Mouse (Mus musculus): Measurements from ENCODE around the gene Dspp.

Dspp gene

DNA sequence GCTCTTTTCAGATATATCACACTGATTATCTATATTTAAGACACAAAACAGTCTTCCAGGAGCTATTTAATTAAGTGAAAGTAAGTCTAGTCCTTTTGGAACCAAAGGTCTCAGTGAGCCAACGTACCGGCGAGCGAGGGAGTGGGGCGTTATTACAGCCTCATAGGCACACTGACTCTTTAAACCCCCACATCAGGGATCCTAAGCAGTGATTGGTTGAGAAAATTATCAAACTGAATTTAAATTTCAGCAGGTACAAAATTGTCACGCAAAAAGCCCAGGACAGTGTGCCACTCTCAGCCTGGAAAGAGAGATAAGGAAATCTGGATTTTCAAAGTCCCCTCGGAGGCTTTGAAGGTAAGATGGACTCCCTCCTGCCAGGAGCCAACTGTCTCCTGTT is at the start of gene Dspp:
TSS of gene Dspp (plus strand) at position 301 of the 400 bp plus-strand sequence.
- in situ Hi-C loops (cut with MboI; ENCODE audit: low pct_unique_long_range_greater_than_20kb in 1 of 2, low sequenced_read_pairs in 2 of 2, unreplicated experiment in 1 of 2), result no loop called here

DNA sequence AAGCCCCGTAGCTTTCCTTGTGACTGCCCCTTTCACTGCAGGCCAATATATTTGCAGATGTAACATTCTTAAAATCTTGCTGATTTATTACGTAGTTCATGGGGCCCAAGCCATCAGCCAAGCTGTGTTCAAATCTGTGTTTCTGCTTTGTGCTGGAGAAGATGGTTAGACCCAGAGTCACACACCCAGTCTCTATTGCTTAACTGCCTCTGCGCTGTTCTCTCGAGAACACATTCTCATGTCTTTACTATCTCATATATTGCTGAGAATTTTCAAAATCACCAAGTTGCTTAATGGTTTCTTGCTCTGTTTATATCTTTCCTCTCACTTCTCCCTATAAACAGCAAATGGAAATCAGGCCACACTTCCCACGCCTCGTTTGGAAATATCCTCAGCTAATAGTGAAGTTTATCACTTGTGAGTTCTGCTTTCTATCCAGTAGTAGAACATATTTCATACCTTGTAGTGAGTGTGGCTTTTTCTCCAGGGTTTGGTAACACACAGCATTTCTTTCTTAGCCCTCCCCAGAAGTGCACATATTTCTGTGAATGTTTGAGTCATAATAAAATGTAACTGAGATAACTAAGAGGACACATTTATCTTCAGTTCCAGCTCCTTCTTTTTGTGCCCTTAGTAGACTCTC is 46.4 kb upstream of the Dspp start:
- in situ Hi-C loops (cut with MboI; ENCODE audit: low pct_unique_long_range_greater_than_20kb in 1 of 2, low sequenced_read_pairs in 2 of 2, unreplicated experiment in 1 of 2), result no loop called here

DNA sequence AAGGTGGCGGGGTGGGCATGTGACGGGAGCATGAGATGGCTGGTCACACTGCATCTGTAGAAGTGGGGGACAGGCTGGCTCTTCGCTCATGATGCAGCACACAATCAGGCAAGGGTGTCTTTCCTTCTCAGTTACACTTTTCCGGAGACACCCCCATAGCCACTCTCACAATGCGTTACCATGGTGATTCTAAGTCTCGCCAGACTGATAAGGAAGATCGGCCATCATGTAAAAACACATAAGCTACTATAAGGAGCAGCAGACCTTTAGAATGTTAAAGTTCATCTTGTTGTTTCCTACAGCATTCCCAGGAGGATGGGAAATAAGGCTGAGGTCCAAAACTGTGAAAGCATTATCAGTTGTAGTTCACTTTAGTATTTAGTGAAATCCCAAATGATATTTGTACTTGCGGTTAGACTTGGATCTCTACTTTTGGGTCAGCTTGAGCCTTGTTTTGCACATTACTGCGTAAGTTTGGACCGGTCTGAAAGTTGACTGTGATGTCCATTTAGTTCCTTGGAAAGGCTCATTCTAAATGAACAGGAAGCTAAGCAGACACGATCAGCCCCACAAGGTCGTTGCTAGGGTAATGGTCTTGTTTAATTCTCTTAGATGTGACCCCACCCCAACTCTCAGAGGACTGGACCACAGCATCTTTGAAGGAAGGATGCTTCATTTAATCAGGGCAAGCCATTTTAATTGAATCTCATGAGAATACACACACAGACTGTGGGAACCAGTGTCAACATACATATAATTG is 43.8 kb upstream of the Dspp start:
- in situ Hi-C loops (cut with MboI; ENCODE audit: low pct_unique_long_range_greater_than_20kb in 1 of 2, low sequenced_read_pairs in 2 of 2, unreplicated experiment in 1 of 2), result no loop called here

DNA sequence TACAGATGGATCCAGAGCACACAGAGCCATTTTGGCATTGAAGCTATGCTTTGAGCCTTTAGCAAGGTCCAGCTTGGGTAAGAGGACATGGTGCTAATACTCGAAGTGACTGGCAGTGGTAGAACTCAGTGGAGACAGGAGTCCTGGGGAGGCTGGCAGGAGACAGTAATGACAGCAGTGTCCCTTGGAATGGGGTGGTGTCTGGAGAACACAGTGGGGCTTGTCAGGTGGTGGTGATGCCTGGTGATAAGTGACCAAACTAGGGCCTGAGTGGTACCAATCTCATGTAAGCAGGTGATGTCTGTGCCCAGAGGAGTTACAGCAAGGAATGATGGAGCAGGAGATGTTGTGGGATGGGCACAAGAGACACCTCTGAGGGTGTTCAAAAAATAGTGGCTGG is 43.2 kb upstream of the Dspp start:
- in situ Hi-C loops (cut with MboI; ENCODE audit: low pct_unique_long_range_greater_than_20kb in 1 of 2, low sequenced_read_pairs in 2 of 2, unreplicated experiment in 1 of 2), result no loop called here

DNA sequence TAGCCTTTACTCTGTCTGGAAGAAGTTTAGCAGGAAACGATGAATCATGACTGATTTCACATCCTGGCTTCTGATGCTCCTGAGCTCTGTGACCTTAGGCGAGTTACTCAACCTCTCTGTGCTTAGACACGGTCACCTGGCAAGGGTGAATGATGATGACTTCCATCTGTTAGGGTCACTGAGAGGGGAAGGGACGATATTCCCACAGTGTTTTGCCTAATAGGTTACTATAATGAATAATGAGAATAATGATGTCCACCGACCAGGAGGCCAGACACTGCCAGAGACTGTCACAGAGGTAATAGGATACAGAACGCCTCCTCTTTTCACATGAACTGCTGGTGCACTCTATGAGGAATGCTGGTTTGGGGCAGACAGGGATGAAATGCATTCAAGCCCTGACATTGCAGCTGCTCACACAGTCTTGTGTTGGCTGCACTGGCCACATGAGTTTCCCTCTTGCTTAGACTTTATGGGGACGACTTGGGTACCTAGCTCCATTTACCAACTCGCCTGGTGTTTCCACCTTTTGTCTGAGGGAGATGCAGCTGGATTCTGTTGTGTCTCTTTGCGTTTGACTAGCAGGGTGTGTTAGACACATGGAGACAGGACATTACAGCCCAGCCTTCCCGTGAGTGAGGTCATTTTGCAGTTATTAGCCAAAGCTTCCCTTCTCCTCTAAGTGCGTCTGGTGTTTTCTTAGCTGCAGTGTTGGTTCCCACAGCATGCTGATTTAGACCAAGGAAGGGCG is 42.1 kb upstream of the Dspp start:
- in situ Hi-C loops (cut with MboI; ENCODE audit: low pct_unique_long_range_greater_than_20kb in 1 of 2, low sequenced_read_pairs in 2 of 2, unreplicated experiment in 1 of 2), result no loop called here

DNA sequence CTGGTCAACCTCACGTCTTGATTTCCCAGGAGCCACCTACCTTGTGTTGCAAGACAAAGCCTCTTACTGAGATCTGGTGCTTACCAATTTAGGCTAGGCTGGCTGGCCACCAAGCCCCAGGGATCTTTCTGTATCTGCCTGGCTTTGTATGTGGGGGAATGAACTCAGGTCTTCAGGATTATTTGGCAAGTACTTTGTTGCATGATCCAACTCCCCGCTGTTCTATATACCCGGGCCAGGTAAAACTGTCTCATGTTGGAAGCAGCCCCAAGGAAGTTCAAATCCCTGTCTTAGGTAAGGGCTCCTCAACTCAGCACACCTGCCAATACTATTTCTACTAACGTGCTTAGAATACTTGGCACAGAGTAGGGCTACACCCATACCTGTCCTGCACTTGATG is 39.6 kb upstream of the Dspp start:
- in situ Hi-C loops (cut with MboI; ENCODE audit: low pct_unique_long_range_greater_than_20kb in 1 of 2, low sequenced_read_pairs in 2 of 2, unreplicated experiment in 1 of 2), result no loop called here

DNA sequence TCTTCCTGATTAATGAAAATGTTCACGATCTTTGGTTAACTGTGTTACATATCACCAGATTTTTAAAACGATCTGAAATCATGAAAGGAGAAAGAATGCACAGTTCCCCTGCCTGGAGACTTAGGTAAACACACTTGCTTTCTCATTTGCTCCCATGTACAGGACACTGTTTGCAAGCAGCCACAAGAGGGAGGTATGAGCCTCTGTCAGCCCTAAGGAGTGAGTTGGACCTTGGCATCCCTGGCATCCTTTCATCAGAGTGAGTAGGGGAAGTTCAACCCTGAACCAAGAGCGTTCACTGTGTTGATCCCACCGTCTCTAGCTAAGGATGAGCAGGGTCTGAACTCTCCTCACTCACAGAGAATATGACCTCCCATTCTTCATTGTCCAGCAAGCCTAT is 39.0 kb upstream of the Dspp start:
- in situ Hi-C loops (cut with MboI; ENCODE audit: low pct_unique_long_range_greater_than_20kb in 1 of 2, low sequenced_read_pairs in 2 of 2, unreplicated experiment in 1 of 2), result no loop called here

DNA sequence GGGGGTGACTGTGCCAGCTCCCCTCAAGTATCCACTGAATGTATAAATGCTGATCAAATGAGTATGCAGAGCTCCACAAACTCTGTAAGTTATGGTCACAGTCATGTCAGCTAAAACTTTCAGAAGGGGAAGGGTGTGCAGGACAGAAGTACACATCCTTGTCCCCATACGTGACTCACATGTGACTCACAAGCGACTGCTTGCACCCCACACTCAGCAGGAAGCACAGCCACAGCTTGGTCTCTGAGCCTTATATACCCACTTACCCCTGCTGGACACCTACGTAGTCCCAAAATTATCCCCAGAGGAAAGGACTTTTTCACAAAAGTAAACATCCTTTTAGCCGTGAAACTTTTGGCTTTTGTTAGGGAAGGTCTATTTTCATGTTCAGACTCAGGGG is 36.8 kb upstream of the Dspp start:
- in situ Hi-C loops (cut with MboI; ENCODE audit: low pct_unique_long_range_greater_than_20kb in 1 of 2, low sequenced_read_pairs in 2 of 2, unreplicated experiment in 1 of 2), result no loop called here

DNA sequence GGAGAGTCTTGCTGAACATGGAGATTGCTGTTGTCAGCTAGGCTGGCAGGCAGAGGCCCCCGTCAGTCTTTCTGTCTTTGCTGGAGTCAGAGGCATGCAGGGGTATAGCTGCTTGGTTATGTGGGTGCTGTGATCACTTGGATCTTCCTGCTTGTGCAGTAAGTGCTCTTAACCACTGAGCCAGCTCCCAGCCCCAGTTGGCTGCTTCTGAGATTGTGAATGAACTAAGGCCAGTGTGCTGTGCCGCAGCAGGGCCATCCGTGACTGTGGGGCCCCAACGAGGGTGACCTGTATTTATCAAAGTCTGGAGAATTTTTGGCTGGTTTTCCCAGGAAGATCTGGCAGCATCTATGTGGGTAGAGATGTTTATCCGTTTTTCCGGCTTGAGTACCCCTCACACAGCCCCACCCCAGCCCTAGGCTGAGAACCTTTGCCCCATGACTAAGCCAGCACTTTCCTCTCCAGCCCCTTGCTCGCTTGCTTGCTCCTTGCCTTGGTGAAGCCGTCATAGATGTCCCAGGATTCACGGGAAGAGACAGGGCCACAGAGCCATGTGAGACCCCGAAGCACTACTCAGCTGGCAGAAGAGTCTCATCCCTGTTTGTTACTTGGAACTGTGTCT is 32.5 kb upstream of the Dspp start:
- in situ Hi-C loops (cut with MboI; ENCODE audit: low pct_unique_long_range_greater_than_20kb in 1 of 2, low sequenced_read_pairs in 2 of 2, unreplicated experiment in 1 of 2), result no loop called here

DNA sequence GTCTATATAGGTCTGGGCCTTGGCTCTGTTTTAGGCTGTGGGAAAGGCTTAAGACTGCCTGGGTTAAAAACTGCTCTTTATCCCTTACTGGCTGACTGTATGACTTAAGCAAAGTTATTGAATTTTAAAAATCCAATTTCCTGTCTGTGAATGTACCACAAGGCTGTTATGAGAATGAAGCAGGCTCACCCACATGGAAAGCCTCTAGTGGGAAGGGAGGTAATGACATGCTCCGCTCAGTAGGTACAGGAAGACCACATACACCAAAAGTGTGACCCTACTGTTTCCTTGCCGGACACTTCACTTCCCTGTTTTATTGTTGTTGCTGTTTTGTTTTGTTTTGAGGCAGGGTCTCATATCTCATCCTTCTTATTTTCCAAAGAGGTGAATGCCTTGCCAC is 29.4 kb upstream of the Dspp start:
- in situ Hi-C loops (cut with MboI; ENCODE audit: low pct_unique_long_range_greater_than_20kb in 1 of 2, low sequenced_read_pairs in 2 of 2, unreplicated experiment in 1 of 2), result no loop called here

DNA sequence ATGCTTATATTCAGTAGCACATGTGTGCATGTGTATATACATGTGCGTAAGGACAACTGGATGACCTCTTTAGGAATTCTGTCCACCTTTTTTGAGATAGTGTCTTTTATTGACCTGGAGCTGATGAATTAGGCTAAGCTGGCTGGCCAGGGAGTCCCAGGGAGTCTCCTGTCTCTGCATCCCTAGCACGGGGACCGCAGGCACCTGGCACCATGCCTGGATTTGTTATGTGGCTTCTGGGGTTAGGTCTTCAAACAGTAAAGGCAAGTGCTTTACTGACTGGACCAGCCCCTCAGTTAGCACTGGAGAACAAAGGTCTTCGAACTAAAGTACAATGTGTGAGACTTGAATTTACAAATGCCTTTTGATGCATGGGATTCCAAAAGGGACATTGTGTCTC is 26.5 kb upstream of the Dspp start:
- in situ Hi-C loops (cut with MboI; ENCODE audit: low pct_unique_long_range_greater_than_20kb in 1 of 2, low sequenced_read_pairs in 2 of 2, unreplicated experiment in 1 of 2), result no loop called here

DNA sequence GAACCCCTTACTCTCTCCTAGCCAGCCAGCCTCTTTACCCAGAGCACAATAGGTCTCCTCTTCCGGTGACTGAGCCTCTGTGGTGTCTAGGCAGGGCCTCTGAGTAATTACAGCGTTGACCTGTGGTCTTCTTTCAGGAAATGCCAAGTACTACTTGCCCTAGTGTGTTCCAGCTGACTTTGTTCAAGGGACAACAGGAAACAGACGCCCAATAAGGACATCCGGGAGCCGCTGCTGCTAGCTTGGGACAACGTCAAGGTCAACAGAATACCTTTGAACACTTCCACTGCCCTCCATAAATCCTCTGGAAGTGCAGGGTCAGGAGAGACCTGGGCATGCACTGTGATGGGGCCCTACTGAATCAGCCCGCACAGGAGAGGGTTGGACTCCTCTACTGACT is 21.2 kb upstream of the Dspp start:
- in situ Hi-C loops (cut with MboI; ENCODE audit: low pct_unique_long_range_greater_than_20kb in 1 of 2, low sequenced_read_pairs in 2 of 2, unreplicated experiment in 1 of 2), result no loop called here

DNA sequence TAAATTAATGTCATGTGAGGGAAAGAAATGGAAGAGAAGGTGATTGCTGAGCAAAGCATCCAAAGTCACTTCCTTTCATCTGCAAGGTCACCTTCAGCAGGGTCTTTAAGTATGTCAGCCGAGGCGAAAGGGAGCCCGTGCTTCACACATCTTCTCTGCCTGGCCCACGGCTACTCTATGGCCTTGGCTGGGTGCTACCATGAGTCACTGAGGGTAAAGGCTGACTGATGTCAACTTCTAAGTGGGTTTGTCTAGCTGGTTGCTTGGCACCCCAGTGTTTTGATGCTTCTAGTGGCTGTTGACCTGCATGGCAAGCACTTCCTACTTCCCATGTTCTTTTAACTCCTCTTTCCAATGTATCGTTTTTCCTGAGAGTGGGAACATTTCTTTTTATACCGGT is 20.3 kb upstream of the Dspp start:
- in situ Hi-C loops (cut with MboI; ENCODE audit: low pct_unique_long_range_greater_than_20kb in 1 of 2, low sequenced_read_pairs in 2 of 2, unreplicated experiment in 1 of 2), result no loop called here

DNA sequence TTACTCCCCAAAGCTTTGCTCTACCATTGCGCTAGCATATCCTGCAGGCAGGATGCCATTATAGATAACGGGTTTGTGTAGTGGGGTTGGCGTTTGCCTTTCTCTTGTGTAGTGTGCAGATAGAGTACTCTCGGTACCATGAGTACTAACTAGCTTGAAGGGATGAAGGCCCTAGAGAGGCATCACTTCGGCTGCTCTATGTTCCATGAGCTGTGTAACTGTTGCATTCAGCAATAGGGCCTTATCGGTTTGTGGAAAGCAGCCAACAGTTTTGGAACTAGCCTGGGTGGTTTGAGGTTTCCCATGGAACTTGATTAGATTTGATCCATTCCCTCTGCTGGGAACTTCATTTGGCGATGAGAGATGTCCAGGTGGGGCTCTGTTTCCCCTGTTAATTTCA is 12.8 kb upstream of the Dspp start:
- in situ Hi-C loops (cut with MboI; ENCODE audit: low pct_unique_long_range_greater_than_20kb in 1 of 2, low sequenced_read_pairs in 2 of 2, unreplicated experiment in 1 of 2), result no loop called here

DNA sequence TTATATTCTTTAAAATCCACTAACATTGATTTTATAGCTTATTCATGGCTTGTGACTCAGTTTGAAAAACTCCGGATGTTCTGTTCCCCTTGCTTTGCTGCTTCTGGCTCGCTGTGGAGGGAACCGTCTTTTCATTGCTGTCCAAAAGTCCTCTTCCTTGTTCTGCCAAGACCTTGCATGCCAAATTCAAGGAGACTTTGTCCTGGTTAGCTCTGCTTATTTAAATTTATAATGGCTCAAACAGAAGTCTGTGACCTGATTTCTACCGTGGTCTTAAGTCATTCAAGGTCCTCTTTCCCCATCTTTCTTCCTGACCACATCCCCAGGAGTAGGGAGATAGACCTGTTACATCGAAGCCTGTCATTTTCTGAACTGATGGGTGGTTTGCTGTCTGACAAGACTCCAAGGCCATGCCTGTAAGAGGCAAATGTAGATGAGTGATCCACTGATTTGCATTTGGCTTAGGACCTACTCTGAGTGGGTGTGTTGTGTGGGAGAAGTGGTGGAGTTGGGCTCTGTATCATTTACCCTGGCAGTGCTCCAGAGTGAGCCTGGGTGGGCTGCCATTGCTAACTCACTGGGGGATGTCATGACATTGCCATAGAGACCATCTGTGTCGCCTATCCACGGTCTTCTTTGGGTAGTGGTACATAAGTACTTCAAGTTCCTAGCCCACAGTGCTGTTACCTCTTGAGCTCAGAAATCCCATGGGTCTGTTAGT is 12.0 kb upstream of the Dspp start:
- in situ Hi-C loops (cut with MboI; ENCODE audit: low pct_unique_long_range_greater_than_20kb in 1 of 2, low sequenced_read_pairs in 2 of 2, unreplicated experiment in 1 of 2), result no loop called here

DNA sequence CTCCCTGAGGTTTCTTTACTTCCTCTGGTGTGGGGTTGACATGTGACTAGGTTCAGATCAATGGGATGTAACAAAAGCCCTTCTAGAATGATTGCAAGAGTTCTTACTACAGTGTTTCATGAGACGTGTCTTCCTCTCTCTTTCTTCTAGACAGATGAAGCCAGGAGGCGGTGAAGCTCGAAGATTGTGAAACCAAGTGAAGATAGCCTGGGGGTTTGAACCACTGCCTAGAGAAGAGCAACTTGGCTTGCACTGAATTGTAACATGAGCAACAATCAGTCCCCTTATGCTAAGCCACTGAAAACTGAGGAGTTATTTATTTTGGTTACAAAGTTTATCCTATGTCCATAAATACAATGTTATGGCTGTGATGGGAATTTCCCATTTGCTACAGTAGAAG is 9.9 kb upstream of the Dspp start:
- in situ Hi-C loops (cut with MboI; ENCODE audit: low pct_unique_long_range_greater_than_20kb in 1 of 2, low sequenced_read_pairs in 2 of 2, unreplicated experiment in 1 of 2), result no loop called here

DNA sequence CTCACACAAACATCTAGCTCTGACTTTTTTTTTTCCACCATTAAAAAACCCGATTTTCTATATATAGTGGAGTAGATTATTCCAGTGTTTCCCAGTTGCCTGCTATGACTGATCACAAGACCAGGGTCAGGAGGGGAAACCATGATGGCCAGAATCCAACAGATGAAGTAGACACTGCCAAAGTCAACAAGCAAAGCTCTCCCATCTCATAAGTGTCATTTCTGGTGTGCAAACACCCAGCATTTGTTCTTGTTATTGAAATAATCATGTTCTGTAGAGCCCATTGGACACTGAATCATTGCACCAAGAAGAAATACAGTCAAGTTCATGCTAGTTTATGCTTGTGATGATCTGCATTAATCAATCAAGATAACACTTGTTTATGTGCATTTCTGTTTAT is 9.1 kb upstream of the Dspp start:
- in situ Hi-C loops (cut with MboI; ENCODE audit: low pct_unique_long_range_greater_than_20kb in 1 of 2, low sequenced_read_pairs in 2 of 2, unreplicated experiment in 1 of 2), result no loop called here

DNA sequence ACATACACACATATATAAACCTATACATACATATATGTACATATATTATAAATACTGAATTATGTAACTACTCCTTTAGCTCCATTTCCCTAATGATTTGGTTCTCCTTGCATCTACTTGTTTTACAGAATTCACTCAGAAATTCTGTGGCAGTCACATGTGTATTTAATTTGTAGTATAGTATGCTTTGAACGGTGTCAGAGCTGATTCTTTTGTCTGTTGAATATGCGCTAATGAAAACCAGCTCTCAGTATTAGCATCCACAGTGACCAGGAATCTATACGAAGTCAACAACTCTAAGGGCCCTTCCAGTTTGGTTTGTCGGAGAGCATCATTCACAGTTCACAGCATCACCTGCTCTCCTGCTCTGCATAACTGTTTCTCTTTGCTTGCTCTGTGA is 7.0 kb upstream of the Dspp start:
- in situ Hi-C loops (cut with MboI; ENCODE audit: low pct_unique_long_range_greater_than_20kb in 1 of 2, low sequenced_read_pairs in 2 of 2, unreplicated experiment in 1 of 2), result no loop called here

DNA sequence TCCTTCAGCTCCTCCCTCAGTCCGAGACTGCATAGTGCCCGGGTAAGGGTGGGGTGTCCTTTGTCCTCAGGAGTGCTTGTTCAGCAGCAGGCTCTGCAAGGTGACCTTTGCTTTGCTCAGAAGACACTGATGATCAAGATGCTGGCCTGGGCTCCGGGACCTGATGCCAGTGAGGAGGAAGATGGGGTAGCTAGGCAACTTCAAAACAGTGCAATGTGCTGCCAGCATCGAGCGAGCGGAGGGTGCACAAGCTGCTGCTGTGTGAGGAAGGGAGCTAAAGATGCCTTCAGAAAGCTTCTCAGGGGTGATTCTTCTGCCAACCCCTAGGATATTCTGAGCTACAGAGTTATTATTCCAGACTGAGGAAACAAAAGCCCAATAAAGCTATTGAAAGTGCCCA is 2.6 kb downstream of the Dspp start:
- in situ Hi-C loops (cut with MboI; ENCODE audit: low pct_unique_long_range_greater_than_20kb in 1 of 2, low sequenced_read_pairs in 2 of 2, unreplicated experiment in 1 of 2), result no loop called here

All from mouse embryonic stem cell (cell line).